Mouse (Mus musculus) myocyte (in vitro differentiated cells): ENCODE results near the gene Hsd11b2.

Source experiments
- CEBPB ChIP-seq: IDR thresholded peaks from 2 replicates; pipeline ENCODE4 v1.6.1; 2011; ENCODE audit warnings: mild to moderate bottlenecking, moderate library complexity; ENCODE audit not compliant: poor library complexity, insufficient read depth, severe bottlenecking
- E2F4 ChIP-seq: IDR thresholded peaks from one replicate; pipeline ENCODE4 v1.6.1; 2011; ENCODE audit warnings: mild to moderate bottlenecking, control low read depth, moderate library complexity; ENCODE audit not compliant: insufficient read depth
- MAX ChIP-seq: IDR thresholded peaks from one replicate; pipeline ENCODE4 v1.6.1; 2011; ENCODE audit warnings: low read depth, mild to moderate bottlenecking, control low read depth
- MYOD1 ChIP-seq, 3 experiments: IDR thresholded peaks; one replicate each; pipeline ENCODE4 v1.6.1; 2011; ENCODE audit warnings: control low read depth in 2 of 3, low read depth in 2 of 3, mild to moderate bottlenecking in 2 of 3, moderate library complexity in 1 of 3; ENCODE audit not compliant: insufficient read length in 2 of 3, control insufficient read depth in 1 of 3
- MYOG ChIP-seq, 3 experiments: IDR thresholded peaks; one replicate each; pipeline ENCODE4 v1.6.1; 2011; ENCODE audit warnings: control low read depth in 2 of 3, low read depth in 2 of 3, mild to moderate bottlenecking in 2 of 3; ENCODE audit not compliant: insufficient read length in 2 of 3, control insufficient read depth in 1 of 3, insufficient read depth in 1 of 3
- POLR2A ChIP-seq: IDR thresholded peaks from one replicate; pipeline ENCODE4 v1.6.1; 2011; ENCODE audit warnings: low read depth, mild to moderate bottlenecking, control low read depth, moderate library complexity; ENCODE audit not compliant: insufficient read length
- POLR2AphosphoS2 ChIP-seq: IDR thresholded peaks from one replicate; pipeline ENCODE4 v1.6.1; 2011; ENCODE audit warnings: low read depth, control low read depth; ENCODE audit not compliant: insufficient read length
- REST ChIP-seq: IDR thresholded peaks from one replicate; pipeline ENCODE4 v1.6.1; 2011; ENCODE audit warnings: mild to moderate bottlenecking, control low read depth, moderate library complexity; ENCODE audit not compliant: insufficient read depth, insufficient read length
- SRF ChIP-seq: IDR thresholded peaks from one replicate; pipeline ENCODE4 v1.6.1; 2011; ENCODE audit warnings: low read depth; ENCODE audit not compliant: control insufficient read depth, insufficient read length
- TCF12 ChIP-seq: IDR thresholded peaks from one replicate; pipeline ENCODE4 v1.6.1; 2011; ENCODE audit warnings: mild to moderate bottlenecking, control low read depth; ENCODE audit not compliant: poor library complexity, insufficient read depth, severe bottlenecking
- TCF3 ChIP-seq: IDR thresholded peaks from one replicate; pipeline ENCODE4 v1.6.1; 2011; ENCODE audit warnings: low read depth, control low read depth; ENCODE audit not compliant: insufficient read length
- USF1 ChIP-seq: IDR thresholded peaks from one replicate; pipeline ENCODE4 v1.6.1; 2011; ENCODE audit warnings: low read depth, mild to moderate bottlenecking, control low read depth, moderate library complexity

DNA sequence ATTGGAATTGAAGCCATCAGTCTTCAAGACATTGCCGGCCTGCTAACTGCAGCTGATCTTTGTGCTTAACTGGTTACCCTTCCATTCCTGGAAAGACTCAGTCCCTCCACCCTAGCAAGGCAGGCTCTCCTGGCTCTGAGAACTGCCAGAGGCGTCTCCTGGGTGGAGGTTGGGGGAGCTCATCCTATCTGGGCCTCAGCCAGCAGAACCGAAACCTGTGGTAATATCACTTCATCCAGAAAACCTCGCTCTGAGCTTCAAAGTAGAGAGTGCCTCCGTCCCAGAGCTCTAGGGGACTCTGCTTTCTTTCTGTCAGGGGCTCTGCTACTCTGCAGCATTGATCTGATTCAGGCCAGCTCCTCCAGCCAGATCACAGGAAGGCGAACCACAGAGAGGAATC, 11.6 kb upstream of the Hsd11b2 start:
- TF ChIP-seq MYOG (IDR thresholded peaks at IDR 0.05; ENCODE audit: control insufficient read depth in 1 of 3, insufficient read depth in 1 of 3, insufficient read length in 2 of 3, low read depth in 2 of 3) (no peak), POLR2A (no peak), E2F4 (no peak), POLR2AphosphoS2 (no peak), MAX (no peak), REST (no peak), USF1 (no peak), MYOD1 (IDR thresholded peaks at IDR 0.05; ENCODE audit: control insufficient read depth in 1 of 3, insufficient read length in 2 of 3, low read depth in 2 of 3) (no peak), CEBPB (no peak), TCF3 (no peak), TCF12 (no peak), SRF (no peak)
